Mouse (Mus musculus): Measurements from ENCODE around the gene Gm43191.
A peak's percentile ranks its signal among the peaks of the same experiment; 100 is the strongest.
"Not testable (repeated sequence)": the region's sequence is repeated elsewhere in the genome, so short reads cannot be mapped to it uniquely, and the experiment has no call there.

Gm43191 gene

DNA sequence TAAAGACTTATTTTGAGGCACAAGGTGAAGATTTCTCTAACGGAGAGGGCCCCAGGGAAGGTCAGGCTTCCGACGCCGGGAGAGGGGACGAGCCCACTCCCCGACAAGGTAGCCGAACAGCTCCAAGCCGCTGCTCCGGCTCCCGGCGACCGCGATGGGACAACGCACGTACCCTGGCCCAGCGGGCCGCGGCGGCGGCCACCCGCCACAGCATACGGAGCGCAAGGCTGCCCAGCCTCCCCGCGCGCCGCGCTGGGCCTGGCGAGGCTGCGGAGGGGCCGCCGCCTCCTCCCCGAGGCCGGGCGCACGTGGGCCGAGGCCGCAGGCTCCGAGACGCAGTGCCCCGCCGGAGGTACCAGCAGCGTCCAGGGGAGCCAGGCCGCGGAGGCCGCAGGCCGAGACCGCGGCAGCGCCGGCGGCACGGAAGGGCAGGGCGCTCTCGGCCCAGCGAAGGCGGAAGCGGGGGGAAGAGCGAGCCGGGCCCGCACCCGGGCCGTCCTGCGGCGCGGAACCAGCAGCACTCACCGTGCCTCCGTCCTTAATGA lies 19.1 kb downstream of the Gm43191 start:
- DNase-seq (ENCODE audit: low read depth, low spot score) = no peak

DNA sequence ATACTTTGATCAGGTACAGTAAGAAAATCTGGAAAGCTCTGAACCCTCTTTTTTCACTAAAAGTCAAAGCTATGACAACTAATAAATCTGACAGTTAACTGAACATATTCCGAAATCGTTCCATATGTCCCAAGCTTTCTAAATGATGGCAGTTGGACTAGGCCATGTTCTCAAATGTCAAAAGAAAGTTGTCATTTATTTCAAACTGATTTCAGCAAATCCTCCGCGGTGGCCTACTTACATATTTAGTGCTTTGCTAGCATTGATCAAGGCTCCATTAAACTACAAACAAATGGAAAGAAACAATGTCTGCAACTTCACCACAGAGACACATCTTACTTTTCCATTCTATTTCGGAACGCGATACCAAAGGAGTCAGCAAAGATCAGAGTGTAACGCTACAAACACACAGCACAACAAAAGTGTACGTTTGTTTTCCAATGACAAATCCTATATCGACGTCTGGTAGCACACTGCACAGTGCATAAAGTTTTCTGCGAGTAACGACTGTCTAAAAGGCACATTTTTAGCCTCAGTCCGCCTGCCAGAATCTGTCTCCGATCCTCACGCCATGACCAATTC lies 19.7 kb downstream of the Gm43191 start:
- DNase-seq (ENCODE audit: low read depth, low spot score) = peak; percentile 64

DNA sequence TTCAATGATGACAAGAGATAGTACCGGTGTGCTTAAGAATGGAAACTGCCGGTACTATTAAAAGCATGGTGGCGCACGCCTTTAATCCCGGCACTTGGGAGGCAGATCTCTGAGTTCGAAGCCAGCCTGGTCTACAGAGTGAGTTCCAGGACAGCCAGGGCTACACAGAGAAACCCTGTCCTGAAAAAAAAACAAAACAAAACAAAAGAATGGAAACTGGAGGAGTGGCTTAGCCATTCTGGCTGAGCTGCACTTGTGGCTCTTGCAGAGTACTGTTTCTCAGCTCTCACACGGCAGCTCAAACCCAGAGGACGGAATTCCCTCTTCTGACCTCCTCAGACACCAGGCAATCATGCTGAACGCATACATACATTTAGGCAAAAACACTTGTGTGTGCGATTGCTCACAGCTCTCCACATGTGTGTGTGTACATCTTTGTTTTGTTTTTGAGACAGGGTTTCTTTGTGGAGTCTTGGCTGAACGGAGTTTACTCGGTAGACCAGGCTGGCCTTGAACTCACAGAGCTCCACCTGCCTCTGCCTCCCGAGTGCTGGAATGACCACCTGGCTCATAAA lies 21.1 kb downstream of the Gm43191 start:
- DNase-seq (ENCODE audit: low read depth, low spot score) = peak; percentile 51

DNA sequence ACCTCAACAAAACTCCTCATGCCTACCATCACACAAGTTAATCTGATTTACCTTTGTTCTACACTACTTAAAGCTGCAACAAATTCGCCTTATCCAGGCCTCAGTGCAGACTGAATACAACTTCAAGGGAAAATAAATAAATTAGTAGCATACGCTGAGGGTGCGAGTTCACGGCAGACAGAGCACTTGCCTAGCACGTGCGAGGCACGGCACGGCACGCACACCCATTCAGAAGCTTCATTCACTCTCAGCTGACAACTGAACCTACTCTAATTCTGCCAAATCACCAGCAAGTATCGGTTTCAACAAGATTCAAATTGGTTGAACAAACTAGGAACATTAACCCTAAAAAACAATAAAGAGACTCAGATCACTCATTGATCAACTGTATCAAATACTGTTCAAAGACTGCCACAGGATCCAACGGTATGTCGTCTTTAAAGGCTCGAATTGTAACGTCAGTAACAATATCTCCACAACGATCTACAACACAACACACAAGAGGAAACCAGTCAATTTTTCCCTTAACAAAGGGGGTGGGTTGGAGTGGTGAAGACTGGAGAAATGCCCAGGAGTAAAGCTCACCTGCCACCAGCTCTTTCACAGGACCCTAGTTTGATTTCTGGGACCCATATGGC lies 22.0 kb downstream of the Gm43191 start:
- peak; percentile 82 for DNase-seq (ENCODE audit: low read depth, low spot score)

DNA sequence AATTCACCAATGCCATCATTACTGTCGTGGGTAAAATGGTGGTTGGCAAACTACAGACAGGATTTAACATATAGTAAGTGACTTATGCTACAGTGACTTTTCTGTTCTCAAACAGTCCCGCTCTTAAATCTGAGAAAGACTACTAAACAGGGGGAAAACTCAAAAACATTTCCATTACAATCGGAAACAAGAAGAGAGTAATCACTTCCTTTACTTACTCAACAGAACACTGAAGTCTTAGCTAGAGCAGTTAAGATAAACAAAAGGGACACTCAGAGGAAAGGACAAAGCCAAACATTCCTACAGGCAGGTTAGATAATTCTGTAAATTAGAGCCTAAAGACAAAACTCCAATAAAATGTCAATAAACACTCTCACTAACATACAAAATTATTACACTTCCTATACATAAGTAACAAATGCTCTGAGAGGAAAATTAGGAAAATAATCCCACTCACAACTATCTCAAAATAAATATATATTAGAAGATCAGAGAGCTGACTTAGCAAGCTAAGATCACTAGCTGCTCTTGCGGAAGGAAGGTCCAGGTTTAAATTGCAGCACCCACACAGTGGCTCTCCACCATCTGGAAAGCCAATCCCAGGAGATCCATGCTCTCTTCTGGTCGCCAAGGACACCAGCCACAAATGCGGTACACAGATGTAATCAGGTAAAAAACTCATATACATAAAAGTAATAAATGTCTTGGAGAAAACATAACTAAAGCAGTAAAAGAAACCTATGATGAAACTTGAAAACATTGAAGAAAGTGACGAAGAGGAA lies 24.7 kb downstream of the Gm43191 start:
- peak; percentile 65 for DNase-seq (ENCODE audit: low read depth, low spot score)

DNA sequence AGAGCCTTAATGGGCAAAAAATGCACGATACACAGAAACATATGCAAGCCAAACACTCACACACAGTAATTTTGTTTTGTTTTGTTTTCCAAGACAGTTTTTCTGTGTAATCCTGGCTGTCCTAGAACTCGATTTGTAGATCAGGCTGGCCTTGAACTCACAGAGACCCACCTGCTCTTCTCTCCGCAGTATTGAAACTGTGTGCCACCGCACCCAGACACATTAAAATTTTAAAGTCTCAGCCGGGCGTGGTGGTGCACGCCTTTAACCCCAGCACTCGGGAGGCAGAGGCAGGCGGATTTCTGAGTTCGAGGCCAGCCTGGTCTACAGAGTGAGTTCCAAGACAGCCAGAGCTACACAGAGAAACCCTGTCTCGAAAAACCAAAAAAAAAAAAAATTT lies 27.0 kb downstream of the Gm43191 start:
- not testable (repeated sequence) for DNase-seq (ENCODE audit: low read depth, low spot score)

DNA sequence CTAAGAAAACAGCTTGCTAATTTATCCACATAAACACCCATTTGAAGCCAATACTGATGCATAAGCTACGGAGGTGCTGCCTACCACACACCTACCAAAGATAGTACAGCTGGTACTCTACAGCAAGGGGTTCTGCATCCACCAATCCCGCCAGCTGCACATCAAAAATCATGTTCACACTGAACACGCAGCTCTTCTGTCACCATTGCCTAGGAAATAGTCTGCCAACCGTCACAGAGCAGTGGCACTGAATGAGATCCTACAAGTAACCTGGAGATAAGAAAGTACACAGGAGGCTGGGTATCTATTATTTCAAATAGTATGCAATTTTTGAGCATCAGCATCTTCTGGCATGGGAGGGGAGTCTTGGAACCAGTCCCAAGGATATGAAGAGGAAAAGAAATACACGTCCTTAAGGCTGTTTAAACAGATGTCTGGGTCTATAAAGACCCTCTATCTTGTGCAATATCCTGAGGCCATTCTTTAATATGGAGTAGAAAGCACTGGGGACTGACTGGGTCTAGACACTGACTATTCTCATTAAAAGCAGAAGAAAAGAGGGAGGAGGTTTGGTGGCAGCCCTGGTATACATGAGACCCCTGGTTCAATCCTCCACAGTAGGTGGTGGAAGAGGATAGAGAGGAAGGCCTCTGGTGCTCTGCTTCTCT lies 27.6 kb downstream of the Gm43191 start:
- DNase-seq (ENCODE audit: low read depth, low spot score) = no peak

DNA sequence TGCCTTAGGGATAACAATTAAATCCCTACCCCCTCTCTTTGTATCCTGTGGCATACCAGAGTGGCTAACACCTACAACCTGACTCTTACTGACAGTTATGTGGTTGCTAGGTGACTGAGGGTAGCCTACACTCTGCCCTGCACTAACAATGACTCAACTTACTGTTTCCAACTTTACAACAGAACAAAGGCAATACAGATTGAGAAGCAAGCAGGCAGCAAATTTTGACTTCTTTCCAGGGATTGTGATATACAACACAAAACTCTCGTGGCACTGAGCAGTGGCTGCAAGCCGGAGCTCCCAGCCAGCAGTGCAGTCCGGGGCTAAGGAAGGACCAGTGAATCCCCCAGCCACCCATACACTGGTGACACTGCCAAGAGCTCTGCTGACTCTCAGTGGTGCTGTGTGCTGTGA lies 29.0 kb downstream of the Gm43191 start:
- DNase-seq (ENCODE audit: low read depth, low spot score) = no peak

DNA sequence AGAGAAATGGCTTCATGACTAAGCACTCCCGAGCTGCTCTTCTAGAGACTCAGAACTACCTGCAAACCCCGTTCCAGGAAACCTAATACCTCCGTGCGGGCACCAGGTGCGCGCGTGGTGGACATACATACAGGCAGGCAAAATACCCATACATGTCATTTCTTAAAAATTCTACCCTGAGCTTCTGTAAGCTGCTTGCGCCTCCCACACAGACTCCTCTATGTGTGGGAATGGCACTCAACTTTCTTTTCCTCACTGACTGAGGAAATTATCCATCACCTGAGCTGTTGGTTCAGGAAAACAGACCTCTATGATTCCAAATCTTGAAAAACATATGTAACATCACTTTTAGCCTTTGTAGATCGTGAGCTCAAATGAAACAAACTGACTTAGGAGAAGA lies 30.4 kb downstream of the Gm43191 start:
- no peak for DNase-seq (ENCODE audit: low read depth, low spot score)

DNA sequence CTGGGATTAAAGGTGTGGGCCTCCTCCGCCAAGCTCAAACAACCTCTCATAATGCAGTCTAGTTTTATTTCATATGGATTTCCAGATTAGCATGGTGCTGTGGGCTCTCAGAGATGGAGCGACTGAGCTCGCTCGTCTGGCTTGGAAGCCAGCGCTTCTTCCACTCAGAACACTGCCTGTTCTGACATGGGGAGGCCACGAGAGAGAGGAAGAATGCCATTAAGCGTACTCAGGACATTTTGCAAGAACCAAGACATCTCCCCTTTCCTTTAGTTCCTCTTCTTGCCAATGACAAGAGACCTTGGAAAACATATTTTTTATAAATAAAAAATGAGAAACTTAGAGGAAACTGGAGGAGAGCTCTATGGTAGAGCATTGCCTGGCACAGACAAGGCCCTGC lies 32.3 kb downstream of the Gm43191 start:
- no peak for DNase-seq (ENCODE audit: low read depth, low spot score)

DNA sequence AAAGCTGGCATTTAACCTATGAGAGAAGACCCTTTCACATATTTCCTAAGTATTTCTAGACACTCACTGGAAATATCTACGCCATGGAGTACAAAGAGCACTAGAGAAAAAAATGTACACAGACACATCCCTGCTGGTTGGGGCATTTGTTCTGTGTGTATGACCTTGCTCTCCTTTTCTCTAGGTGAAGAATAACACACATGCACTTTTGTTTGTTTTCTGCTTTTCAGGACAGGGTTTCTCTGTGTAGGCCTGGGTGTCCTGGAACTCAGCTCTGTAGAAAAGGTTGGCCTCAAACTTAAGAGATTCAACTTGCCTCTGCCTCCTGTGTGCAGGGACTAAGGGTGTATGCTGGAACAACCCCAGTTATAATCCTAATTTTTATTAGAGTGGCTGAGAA lies 34.7 kb downstream of the Gm43191 start:
- no peak for DNase-seq (ENCODE audit: low read depth, low spot score)

DNA sequence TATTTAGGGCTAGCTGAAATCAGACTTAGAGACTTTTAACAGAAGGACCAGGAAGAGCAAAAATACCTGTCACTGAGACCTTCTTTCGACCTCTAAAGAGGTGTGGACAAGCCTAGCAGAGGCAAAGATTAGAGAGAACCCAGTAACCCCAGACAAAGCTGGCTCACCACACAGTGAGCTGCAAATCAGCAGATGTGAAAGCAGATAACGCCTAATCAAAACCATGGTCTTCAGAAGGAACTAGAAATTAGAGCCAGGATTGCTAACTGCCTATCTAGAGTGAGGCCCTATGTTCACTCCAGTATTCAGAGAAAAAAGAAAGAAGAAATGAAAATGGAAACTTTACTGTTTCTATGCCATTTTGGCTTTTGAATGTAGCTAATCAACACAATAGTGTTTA lies 38.7 kb downstream of the Gm43191 start:
- DNase-seq (ENCODE audit: low read depth, low spot score) = peak; percentile 30

DNA sequence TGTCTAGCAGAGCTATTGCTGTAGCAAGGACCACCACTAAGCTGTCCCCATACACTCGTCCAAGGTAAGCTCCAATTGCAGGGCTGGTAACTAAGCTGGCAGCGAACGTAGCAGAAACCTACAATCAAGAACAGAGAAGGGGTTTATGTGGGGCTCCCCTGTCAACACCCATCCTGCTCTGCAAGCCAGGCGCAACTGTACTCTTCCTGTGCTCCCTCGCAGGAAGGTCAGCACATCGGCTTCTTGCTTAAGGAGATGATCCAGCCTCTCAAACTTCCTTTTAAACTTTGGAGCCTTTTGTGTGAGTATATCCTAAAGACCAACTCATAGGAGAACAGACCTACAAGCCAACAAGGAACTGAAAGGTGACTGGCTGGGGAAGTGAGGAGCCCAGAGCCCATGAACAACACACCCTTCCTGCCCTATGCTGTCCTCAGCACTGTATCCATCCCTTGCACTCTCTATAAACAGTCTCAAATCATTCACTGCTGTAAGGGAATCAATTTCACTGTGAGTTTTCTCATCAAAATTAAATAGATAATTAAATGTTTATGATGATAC lies 39.2 kb downstream of the Gm43191 start:
- no peak for DNase-seq (ENCODE audit: low read depth, low spot score)

DNA sequence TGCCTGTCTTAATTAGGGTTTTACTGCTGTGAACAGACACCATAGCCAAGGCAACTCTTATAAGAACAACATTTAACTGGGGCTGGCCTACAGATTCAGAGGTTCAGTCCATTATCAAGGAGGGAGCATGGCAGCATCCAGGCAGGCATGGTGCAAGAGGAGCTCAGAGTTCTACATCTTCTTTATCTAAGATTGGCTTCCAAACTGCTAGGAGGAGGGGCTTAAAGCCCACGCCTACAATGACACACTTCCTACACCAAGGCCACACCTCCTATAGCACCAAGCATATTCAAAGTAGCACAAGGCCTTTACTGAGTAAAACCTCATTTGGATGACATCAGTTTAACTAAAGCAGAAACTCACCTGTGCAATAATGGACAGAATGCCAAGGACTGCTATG lies 41.0 kb downstream of the Gm43191 start:
- DNase-seq (ENCODE audit: low read depth, low spot score) = no peak

DNA sequence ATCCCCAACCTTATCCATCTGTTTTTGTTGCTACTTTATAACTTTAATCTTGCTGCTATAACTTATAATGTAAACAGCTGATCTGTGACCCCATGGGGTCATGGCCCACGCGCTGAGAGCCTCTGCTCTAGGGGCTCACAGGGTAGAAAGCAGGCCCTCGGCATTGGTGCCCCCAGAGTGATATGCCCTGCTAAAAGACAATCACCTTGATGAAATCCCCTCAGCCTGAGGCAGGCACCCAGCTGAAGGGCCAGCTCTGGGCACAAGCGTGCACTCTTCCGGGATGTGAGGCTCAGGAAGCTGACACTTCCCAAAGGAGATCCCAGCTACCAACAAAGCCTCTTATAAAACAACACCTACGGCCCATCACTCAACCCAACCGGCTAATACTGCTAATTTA lies 42.5 kb downstream of the Gm43191 start:
- no peak for DNase-seq (ENCODE audit: low read depth, low spot score)

DNA sequence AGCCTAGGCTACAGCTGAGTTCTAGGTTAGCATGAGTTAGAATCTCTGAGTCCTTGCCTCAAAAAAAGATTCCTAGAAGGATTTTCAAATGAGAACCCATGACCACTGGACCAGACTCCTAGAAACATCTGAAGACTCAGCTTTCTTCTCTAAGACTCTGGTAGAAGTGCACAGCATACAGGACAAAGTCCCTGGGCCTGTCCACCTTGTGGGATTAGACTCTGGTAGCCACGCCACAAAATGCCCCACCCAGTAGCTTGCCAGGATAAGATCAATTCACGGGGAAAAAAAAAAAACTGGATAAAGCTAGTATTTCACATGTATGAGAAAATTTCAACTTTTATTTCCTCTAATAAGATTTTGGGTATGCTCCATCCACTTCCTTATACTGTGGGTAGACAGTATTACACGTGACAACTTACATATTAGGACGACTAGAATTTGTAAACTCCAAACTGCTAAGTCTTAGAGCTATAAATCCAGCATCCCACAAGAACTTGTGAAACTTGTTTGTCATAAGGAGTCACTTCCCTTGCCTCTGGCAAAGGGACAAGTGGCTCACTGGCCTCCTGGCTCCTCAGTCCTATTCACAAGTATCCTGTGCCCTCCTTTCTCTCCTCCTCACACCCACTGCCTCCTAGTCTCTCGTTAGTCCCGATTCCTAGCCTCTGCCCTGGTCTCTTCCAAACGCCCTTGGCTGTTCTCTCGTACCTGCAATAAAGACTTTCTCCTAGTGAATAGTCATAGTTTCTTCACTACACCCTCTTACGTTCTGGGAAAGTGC lies 43.2 kb downstream of the Gm43191 start:
- DNase-seq (ENCODE audit: low read depth, low spot score) = no peak

DNA sequence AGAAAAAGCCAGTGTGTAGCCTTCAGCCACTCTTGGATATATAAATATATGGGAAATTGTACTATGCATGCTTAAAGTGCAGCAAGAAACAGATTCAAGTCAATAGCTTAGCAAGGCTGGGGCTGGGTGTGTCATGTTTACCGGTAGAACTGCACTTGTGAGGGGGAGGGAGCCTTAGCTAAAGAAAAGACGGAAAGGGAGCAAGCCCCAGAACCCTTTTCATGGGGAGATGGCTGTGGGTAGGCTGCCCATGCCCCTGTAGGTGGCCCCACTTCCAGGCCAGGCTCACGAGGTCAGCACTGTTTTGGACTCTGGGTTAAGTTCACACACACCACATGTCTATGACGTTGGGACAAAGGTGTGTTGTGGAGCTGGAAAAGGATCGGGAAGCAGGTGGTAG lies 45.3 kb downstream of the Gm43191 start:
- no peak for DNase-seq (ENCODE audit: low read depth, low spot score)

DNA sequence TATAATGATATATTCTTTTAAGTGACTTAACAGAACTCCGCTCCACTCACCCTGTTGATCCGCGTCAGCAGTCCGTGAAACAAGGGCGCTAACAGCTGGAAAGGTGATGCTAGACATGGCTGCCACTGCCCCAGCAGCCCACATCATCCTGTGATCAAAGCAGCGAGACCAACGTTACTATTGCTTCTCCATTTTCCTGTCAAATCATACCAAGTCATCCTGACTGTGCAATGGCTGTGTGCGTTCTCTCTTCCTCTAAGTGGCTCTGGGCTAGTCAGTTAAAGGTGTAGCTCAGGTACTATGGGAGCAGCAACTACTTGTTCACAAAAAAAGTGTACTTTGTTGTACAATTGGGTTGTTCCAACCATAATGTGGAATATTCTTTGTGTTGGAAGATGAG lies 46.2 kb downstream of the Gm43191 start:
- no peak for DNase-seq (ENCODE audit: low read depth, low spot score)

DNA sequence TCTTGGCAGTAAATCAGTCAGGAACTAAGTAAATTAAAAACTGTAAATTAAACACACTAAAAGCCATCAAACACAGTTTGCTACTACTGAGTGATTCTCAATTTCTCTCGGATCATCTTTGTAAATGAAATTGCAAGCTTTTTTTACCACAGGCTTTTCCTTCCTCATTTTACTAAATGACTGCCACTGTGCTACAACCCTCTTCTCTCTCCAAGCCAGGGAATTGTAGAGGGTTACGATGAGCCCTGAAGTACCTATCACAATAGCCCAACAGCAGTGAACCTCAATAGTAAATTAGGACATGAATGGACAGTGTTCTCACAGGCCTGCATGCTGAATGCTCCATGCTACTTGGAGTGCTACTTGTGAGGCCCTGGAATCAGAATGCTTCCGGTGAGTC lies 47.0 kb downstream of the Gm43191 start:
- DNase-seq (ENCODE audit: low read depth, low spot score) = no peak

DNA sequence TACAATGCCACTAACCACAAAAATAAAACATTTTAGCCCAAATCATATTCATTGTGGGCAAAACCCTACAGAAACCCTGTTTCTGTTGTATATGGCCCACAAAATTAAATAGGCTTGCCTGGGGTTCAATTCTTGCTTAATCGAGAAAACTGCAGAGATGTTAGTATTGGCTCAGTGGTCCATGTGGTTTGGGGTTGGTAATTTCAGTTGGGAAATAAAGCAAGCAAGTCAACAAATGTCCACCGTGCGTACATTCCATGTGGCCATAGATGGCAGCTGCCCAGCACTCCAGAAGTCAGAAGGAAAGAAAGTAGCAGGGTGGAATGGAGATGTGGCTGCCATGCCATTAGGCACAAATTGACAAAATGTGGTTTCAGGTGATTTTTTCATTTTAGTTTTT lies 48.1 kb downstream of the Gm43191 start:
- no peak for DNase-seq (ENCODE audit: low read depth, low spot score)

DNA sequence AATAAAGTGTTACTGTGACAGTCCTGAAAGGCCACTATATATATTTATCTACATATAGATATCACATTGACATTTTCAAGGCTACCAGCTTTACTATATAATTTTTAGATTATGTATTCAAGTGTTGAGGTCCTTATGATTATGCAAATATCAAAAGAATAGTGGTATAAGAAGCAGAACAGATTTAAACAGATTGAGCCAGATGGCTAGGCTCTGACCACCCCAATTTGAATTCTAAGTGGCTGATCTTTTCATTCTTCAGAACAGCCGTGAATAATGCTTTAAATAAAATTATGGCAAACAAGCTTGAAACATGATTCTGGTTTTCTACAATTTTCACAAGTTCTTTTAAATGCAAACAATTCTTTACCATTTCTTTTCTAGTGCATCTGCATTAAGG lies 49.6 kb downstream of the Gm43191 start:
- no peak for DNase-seq (ENCODE audit: low read depth, low spot score)
